Mouse (Mus musculus) thymus, adult 2 months (tissue): ENCODE measurements at regions not wholly inside any gene's neighbourhood (a gene's known extent, or its start where the extent isn't known, plus 50 kb on each side); places are given as distances from the start of the nearest gene placed in this dataset.

Experiments used
- CTCF ChIP-seq: fragments of 200-500 bp; IDR thresholded peaks from 2 replicates; pipeline ENCODE4 v1.5.1; 2012; ENCODE audit warnings: mild to moderate bottlenecking, control low read depth, low read length, moderate library complexity, borderline replicate concordance; ENCODE audit not compliant: control insufficient read depth, poor library complexity, insufficient read depth; ENCODE audit errors: extremely low read depth
- POLR2A ChIP-seq: fragments of 200-500 bp; IDR thresholded peaks from 2 replicates; pipeline ENCODE4 v1.6.1; 2012; ENCODE audit warnings: mild to moderate bottlenecking, low read length, control low read depth, moderate library complexity; ENCODE audit not compliant: control insufficient read depth, poor library complexity, insufficient read depth; ENCODE audit errors: extremely low read depth

GRCm38 (mm10) chr10:96750861-96751260 lies 134.1 kb downstream of the Btg1 start:
- TF ChIP-seq CTCF = no peak
- no peak for TF ChIP-seq POLR2A
